8 mouse cellular contexts compared by ENCODE assay signal in genomic region chr17:46858749-46859444, GRCm38 (mm10). TPM values are rescaled to one million over a fixed set of nuclear protein-coding genes. Genes with fewer than 3 reads are reported as not detected.
DNase-seq lines count a peak whose midpoint lies in the region; ATAC-seq and TF ChIP-seq lines count a peak whose summit lies in the region.

No protein-coding gene starts in this region.

- WGBS in kidney, embryonic 15.5 days = 16% methylated on average over 9 of the region's 9 CpGs
- WGBS in intestine, embryonic 14.5 days = 17% methylated on average over 9 of the region's 9 CpGs
- 26% methylated on average over 9 of the region's 9 CpGs for WGBS in neural tube, embryonic 13.5 days

- TF ChIP-seq CTCF in brain, embryonic 14.5 days (IDR thresholded peaks at IDR 0.05; ENCODE audit: borderline replicate concordance, extremely low read depth, insufficient read depth, insufficient read length) = no peak

- no peaks in the 10 kb centered on the region for H3K27me3 ChIP-seq in kidney, embryonic 15.5 days
- no peaks in the 10 kb centered on the region for H3K27me3 ChIP-seq in intestine, embryonic 14.5 days (replicated peaks; ENCODE audit: control insufficient read depth, insufficient read depth, low read length)
- no peaks in the 10 kb centered on the region for H3K27me3 ChIP-seq in neural tube, embryonic 13.5 days

- peak overlapping the region; percentile 100 for H3K9ac ChIP-seq in kidney, embryonic 15.5 days
- H3K9ac ChIP-seq in intestine, embryonic 14.5 days (ENCODE audit: low read length) = peak overlapping the region; percentile 100
- H3K9ac ChIP-seq in neural tube, embryonic 13.5 days = peak overlapping the region; percentile 100

- H3K4me1 ChIP-seq in kidney, embryonic 15.5 days = peaks cover 29% of the 10 kb centered on the region
- H3K4me1 ChIP-seq in intestine, embryonic 14.5 days (replicated peaks; ENCODE audit: control insufficient read depth, insufficient read depth, low read length) = peaks cover 20% of the 10 kb centered on the region
- H3K4me1 ChIP-seq in neural tube, embryonic 13.5 days (replicated peaks) = peaks cover 40% of the 10 kb centered on the region

- H3K4me3 ChIP-seq in kidney, embryonic 15.5 days (replicated peaks) = peak overlapping the region; percentile 91
- peak overlapping the region; percentile 84 for H3K4me3 ChIP-seq in intestine, embryonic 14.5 days (ENCODE audit: low read depth, low read length)
- peak overlapping the region; percentile 95 for H3K4me3 ChIP-seq in neural tube, embryonic 13.5 days

- no peaks in the 10 kb centered on the region for H3K36me3 ChIP-seq in kidney, embryonic 15.5 days
- no peaks in the 10 kb centered on the region for H3K36me3 ChIP-seq in intestine, embryonic 14.5 days (ENCODE audit: control insufficient read depth, insufficient read depth, low read length)
- H3K36me3 ChIP-seq in neural tube, embryonic 13.5 days = no peaks in the 10 kb centered on the region

- H3K4me2 ChIP-seq in kidney, embryonic 15.5 days = peak overlapping the region; percentile 67
- peak overlapping the region; percentile 50 for H3K4me2 ChIP-seq in intestine, embryonic 14.5 days (ENCODE audit: low read length)
- H3K4me2 ChIP-seq in neural tube, embryonic 13.5 days = peak overlapping the region; percentile 73

- TF ChIP-seq POLR2A in brain, embryonic 14.5 days (IDR thresholded peaks at IDR 0.05; ENCODE audit: borderline replicate concordance, extremely low read depth, insufficient read depth, insufficient read length, poor library complexity, severe bottlenecking) = no peak

- H3K27ac ChIP-seq in kidney, embryonic 15.5 days = peak overlapping the region; percentile 100
- peak overlapping the region; percentile 100 for H3K27ac ChIP-seq in intestine, embryonic 14.5 days (ENCODE audit: low read depth)
- H3K27ac ChIP-seq in neural tube, embryonic 13.5 days (replicated peaks) = peak overlapping the region; percentile 100

- H3K9me3 ChIP-seq in kidney, embryonic 15.5 days (replicated peaks) = no peaks in the 10 kb centered on the region
- H3K9me3 ChIP-seq in intestine, embryonic 14.5 days (ENCODE audit: control insufficient read depth, low read length) = no peaks in the 10 kb centered on the region
- no peaks in the 10 kb centered on the region for H3K9me3 ChIP-seq in neural tube, embryonic 13.5 days

- no peak for ATAC-seq in kidney, embryonic 15.5 days (replicated peaks; ENCODE audit: low FRiP score)
- no peak for ATAC-seq in intestine, embryonic 14.5 days (replicated peaks; ENCODE audit: low FRiP score, low TSS enrichment, low read depth)
- ATAC-seq in neural tube, embryonic 13.5 days (ENCODE audit: low read depth) = no peak

- no peak for DNase-seq in kidney, adult 9 months
- DNase-seq in brain, embryonic 14.5 days (ENCODE audit: low read depth) = peak; percentile 73
- no peak for DNase-seq in intestine, embryonic 14.5 days (ENCODE audit: low spot score)
- DNase-seq in adrenal gland, adult 18-20 months (ENCODE audit: low spot score in 2 of 2) = no peak
- no peak for DNase-seq in right cerebral cortex, adult 2 months (ENCODE audit: low spot score in 2 of 2)
- DNase-seq in urinary bladder, adult 18-20 months (ENCODE audit: low spot score in 2 of 2) = no peak

RNA-seq across cellular contexts. Expression of gene Bicral, which starts 0.6 kb away (rescaled TPM):
- polyA plus RNA-seq in kidney, embryonic 15.5 days (2015; fragmentation: Nextera tagmentation; extraction: Ambion mirVana) = 4.2 and 4.9 TPM in 2 replicates
- 13.5 and 24.9 TPM in 2 replicates for polyA plus RNA-seq in brain, embryonic 14.5 days (2012; rRNA removed)
- 5.5 and 6.6 TPM in 2 replicates for polyA plus RNA-seq in intestine, embryonic 14.5 days (2014; fragmentation: Nextera tagmentation; extraction: Ambion mirVana)
- 6.5 and 9.4 TPM in 2 replicates for polyA plus RNA-seq in neural tube, embryonic 13.5 days (2015; fragmentation: Nextera tagmentation; extraction: Ambion mirVana)
- total RNA-seq in adrenal gland, adult 18-20 months (2021) = 10 to 100 TPM; 16.7 to 18.2 TPM

RNA-seq across cellular contexts. Expression of gene Tbcc, which starts 31.6 kb away (rescaled TPM):
- polyA plus RNA-seq in kidney, embryonic 15.5 days (2015; fragmentation: Nextera tagmentation; extraction: Ambion mirVana) = 59.3 and 59.7 TPM in 2 replicates
- polyA plus RNA-seq in brain, embryonic 14.5 days (2012; rRNA removed) = 33.7 and 40.8 TPM in 2 replicates
- 50.5 and 54.8 TPM in 2 replicates for polyA plus RNA-seq in intestine, embryonic 14.5 days (2014; fragmentation: Nextera tagmentation; extraction: Ambion mirVana)
- 70.7 and 75.4 TPM in 2 replicates for polyA plus RNA-seq in neural tube, embryonic 13.5 days (2015; fragmentation: Nextera tagmentation; extraction: Ambion mirVana)
- total RNA-seq in adrenal gland, adult 18-20 months (2021) = 10 to 100 TPM; 19.6 to 23.9 TPM

RNA-seq across cellular contexts. Expression of gene Prph2, which starts 51.4 kb away (rescaled TPM):
- polyA plus RNA-seq in kidney, embryonic 15.5 days (2015; fragmentation: Nextera tagmentation; extraction: Ambion mirVana) = 0.08 TPM in 1 of 2 replicates, not detected in the other
- 0.03 TPM in 1 of 2 replicates, not detected in the other for polyA plus RNA-seq in brain, embryonic 14.5 days (2012; rRNA removed)
- not detected in 2 replicates for polyA plus RNA-seq in intestine, embryonic 14.5 days (2014; fragmentation: Nextera tagmentation; extraction: Ambion mirVana)
- not detected in 2 replicates for polyA plus RNA-seq in neural tube, embryonic 13.5 days (2015; fragmentation: Nextera tagmentation; extraction: Ambion mirVana)
- not detected for total RNA-seq in adrenal gland, adult 18-20 months (2021)
